Mouse (Mus musculus) limb, embryonic 11.5 days (tissue): ENCODE data around the gene Prkce. TPM values are rescaled to one million over a fixed set of nuclear protein-coding genes. Genes with fewer than 3 reads are reported as not detected.

Source experiments
- ATAC-seq: fragments of 200-750 bp; cut with Nextera tagmentation; 2 replicates; pipeline ENCODE4 v1.8.0; 2017; ENCODE audit warnings: low read depth; ENCODE audit not compliant: insufficient number of reproducible peaks, low FRiP score, low TSS enrichment
- DNase-seq: peaks from one replicate; pipeline ENCODE4 v3.0.0-alpha.2; 2015; ENCODE audit warnings: low spot score
- H3K27ac ChIP-seq: fragments of 300-500 bp; sonication (generic); replicated peaks from 2 replicates; pipeline ENCODE4 v1.5.1; 2014; ENCODE audit warnings: low read depth, mild to moderate bottlenecking, low read length
- H3K27me3 ChIP-seq: fragments of 300-500 bp; sonication (generic); 2 replicates; pipeline ENCODE4 v1.6.1; 2014; ENCODE audit warnings: mild to moderate bottlenecking, low read length, mixed read lengths; ENCODE audit not compliant: control insufficient read depth, insufficient read depth
- H3K36me3 ChIP-seq: fragments of 300-500 bp; sonication (generic); 2 replicates; pipeline ENCODE4 v1.6.1; 2014; ENCODE audit warnings: mild to moderate bottlenecking, low read length, moderate library complexity, mixed read lengths; ENCODE audit not compliant: control insufficient read depth, insufficient read depth
- H3K4me1 ChIP-seq: fragments of 300-500 bp; sonication (generic); 2 replicates; pipeline ENCODE4 v1.6.1; 2014; ENCODE audit warnings: low read length, mixed read lengths; ENCODE audit not compliant: control insufficient read depth, insufficient read depth
- H3K4me2 ChIP-seq: fragments of 300-500 bp; sonication (generic); 2 replicates; pipeline ENCODE4 v1.6.1; 2014; ENCODE audit warnings: low read depth, mild to moderate bottlenecking, moderate library complexity; ENCODE audit not compliant: severe bottlenecking
- H3K4me3 ChIP-seq: fragments of 300-500 bp; sonication (generic); 2 replicates; pipeline ENCODE4 v1.5.1; 2014; ENCODE audit warnings: low read depth, low read length
- H3K9ac ChIP-seq: fragments of 300-500 bp; sonication (generic); 2 replicates; pipeline ENCODE4 v1.6.1; 2014; ENCODE audit warnings: mild to moderate bottlenecking, low read length
- H3K9me3 ChIP-seq: fragments of 300-500 bp; sonication (generic); 2 replicates; pipeline ENCODE4 v1.6.1; 2016; ENCODE audit warnings: low read length; ENCODE audit not compliant: control insufficient read depth
- WGBS: fragments of 180-500 bp; shearing (Covaris S2); extraction: QIAGEN DNeasy Blood & Tissue Kit; methylation state at CpG from one replicate; pipeline ENCODE4 v1.1.7; 2014; 5-methylcytosine and 5-hydroxymethylcytosine counted together
- polyA plus RNA-seq: library from polyadenylated mRNA; unstranded; fragments of >200 nt; fragmentation: Nextera tagmentation; extraction: Ambion mirVana; gene quantifications from 2 replicates; pipeline ENCODE4 v1.2.1, GENCODE M21; 2014

Prkce gene
- polyA plus RNA-seq, 1 experiment from 2014 or later, result 5.1 TPM

DNA sequence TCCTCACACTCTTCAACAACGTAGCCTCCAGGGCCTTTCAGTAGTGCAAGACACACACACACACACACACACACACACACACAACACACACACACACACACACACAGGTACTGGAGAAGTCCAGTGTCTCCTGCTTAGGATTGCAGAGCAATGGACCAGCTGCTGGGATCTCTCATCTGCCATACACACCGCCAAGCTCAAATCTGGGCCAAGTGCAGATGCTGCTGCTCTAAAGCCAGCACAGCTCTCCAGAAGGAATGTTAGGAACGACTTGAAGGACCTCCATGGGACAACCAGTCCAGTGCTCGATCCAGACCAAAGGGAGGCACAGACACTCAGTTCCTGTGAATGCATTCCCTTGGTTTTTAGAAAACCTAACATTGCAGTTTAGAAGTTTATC is 414.8 kb downstream of the Prkce start:
- H3K27ac ChIP-seq, result no peak overlapping the region
- no peak for ATAC-seq
- no peak for DNase-seq
- WGBS, result 78% methylated on average over 4 of the region's 4 CpGs
- no peak overlapping the region for H3K4me2 ChIP-seq
- H3K36me3 ChIP-seq, result no peaks in the 10 kb centered on the region
- H3K9ac ChIP-seq, result no peak overlapping the region
- no peaks in the 10 kb centered on the region for H3K4me1 ChIP-seq
- no peak overlapping the region for H3K4me3 ChIP-seq
- no peaks in the 10 kb centered on the region for H3K27me3 ChIP-seq
- no peaks in the 10 kb centered on the region for H3K9me3 ChIP-seq

DNA sequence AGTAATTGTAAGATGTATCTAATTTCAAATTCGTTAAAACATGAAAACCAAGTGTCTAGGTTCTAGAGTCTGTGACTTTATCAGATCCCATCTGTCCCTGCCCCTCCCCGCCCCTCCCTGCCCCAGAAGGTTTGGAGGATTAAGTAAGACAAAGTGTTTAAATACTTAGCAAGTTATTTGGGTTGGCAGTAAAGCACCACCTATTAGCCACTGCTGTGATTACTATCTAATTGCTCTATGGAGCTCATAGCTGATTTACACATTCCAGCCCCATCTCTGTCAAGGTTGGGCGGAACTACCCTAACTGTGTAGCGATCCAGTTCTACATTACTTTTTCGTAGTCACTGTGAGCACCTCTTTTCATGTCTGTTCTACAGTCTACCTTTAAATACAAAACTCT is 418.9 kb downstream of the Prkce start:
- Histone ChIP-seq H3K9ac (no peak overlapping the region), H3K4me1 (no peaks in the 10 kb centered on the region), H3K36me3 (no peaks in the 10 kb centered on the region), H3K4me2 (no peak overlapping the region), H3K4me3 (no peak overlapping the region), H3K27me3 (no peaks in the 10 kb centered on the region), H3K9me3 (no peaks in the 10 kb centered on the region), H3K27ac (no peak overlapping the region)
- 74% methylated on average over 5 of the region's 5 CpGs for WGBS
- ATAC-seq (no peak), DNase-seq (no peak)

DNA sequence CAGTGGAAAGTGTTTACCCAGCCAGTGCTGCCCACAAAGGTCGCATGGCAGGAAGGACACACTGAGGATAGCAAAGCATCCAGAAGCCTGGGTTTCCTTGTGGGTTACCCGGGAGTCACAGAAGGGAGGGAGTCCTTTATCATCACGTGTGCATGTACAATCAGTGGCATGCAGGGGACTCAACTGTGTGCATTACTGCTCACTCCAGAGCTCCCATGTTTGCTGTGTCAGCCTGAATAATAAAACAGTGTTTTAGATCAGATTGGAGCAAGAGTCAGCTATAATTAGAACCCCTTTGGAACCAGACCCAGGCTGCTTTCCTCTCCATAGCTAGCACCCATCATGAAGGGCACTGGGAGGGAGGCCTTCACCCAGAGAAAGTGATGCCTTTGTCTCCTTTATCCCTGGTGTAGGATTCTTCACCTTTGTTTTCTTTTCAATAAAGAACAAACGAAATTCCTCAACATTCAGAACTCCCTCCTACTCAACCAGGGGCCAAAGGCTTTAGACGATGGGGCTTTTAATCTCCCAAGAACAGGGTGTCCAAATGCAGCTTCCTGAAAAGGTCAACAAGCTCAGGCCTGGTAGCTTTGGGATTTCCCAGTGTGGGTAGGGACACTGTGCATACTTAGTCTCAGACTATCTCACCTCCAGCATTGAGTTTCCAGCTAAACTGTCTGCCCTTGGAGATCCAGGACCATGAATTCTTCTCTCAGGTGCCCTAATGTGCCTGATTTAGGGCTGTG is 421.3 kb downstream of the Prkce start:
- H3K9me3 ChIP-seq, result no peaks in the 10 kb centered on the region
- ATAC-seq (no peak), DNase-seq (no peak)
- no peak overlapping the region for H3K27ac ChIP-seq
- no peaks in the 10 kb centered on the region for H3K4me1 ChIP-seq
- no peak overlapping the region for H3K9ac ChIP-seq
- H3K36me3 ChIP-seq, result no peaks in the 10 kb centered on the region
- WGBS, result 79% methylated on average over 5 of the region's 5 CpGs
- H3K4me2 ChIP-seq, result no peak overlapping the region
- no peaks in the 10 kb centered on the region for H3K27me3 ChIP-seq
- no peak overlapping the region for H3K4me3 ChIP-seq

DNA sequence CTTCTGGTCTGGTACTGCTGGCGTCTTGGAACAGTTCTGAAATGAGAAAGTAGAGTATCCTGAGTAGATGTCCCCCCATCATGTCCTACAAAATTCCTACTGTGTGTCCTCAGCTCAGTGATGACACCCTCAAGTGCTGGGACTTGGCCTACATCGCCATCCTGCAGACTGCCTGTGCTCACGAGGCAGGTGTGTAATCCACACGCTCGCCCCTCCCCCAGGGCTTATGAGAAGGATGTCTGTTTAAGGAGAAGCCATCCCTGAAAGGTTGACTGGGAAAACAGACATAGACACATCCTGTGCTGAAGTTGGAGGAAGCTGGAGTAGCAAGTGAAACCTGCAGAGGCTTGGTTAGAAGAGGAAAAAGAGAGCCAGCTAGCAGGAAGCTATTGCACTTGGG is 422.1 kb downstream of the Prkce start:
- Histone ChIP-seq H3K27ac (no peak overlapping the region), H3K9me3 (no peaks in the 10 kb centered on the region), H3K36me3 (no peaks in the 10 kb centered on the region), H3K4me3 (no peak overlapping the region), H3K27me3 (no peaks in the 10 kb centered on the region), H3K9ac (no peak overlapping the region), H3K4me1 (no peaks in the 10 kb centered on the region), H3K4me2 (no peak overlapping the region)
- no peak for ATAC-seq
- no peak for DNase-seq
- WGBS, result 90% methylated on average over 5 of the region's 5 CpGs

DNA sequence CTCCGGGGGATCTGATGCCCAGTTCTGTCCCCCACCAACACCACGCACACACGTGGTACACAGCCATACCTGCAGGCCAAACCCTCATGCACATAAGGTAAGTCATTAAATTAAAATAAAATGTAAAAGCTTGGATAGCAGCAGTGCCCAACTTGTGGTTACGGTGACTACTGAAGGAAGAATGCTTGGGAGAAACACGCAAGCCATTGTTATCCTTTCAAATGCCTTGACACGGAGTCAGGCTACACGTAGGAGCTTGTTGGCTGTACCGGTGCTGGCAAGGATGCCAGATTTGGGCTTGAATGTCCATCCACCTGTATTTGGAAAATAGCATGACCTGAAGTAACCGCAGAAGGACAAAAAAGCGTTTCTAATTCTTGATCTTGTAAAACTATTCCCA is 423.7 kb downstream of the Prkce start:
- Histone ChIP-seq H3K9ac (no peak overlapping the region), H3K27me3 (no peaks in the 10 kb centered on the region), H3K9me3 (no peaks in the 10 kb centered on the region), H3K27ac (no peak overlapping the region), H3K36me3 (no peaks in the 10 kb centered on the region), H3K4me1 (no peaks in the 10 kb centered on the region), H3K4me3 (no peak overlapping the region), H3K4me2 (no peak overlapping the region)
- 89% methylated on average over 10 of the region's 10 CpGs for WGBS
- ATAC-seq (no peak), DNase-seq (no peak)

DNA sequence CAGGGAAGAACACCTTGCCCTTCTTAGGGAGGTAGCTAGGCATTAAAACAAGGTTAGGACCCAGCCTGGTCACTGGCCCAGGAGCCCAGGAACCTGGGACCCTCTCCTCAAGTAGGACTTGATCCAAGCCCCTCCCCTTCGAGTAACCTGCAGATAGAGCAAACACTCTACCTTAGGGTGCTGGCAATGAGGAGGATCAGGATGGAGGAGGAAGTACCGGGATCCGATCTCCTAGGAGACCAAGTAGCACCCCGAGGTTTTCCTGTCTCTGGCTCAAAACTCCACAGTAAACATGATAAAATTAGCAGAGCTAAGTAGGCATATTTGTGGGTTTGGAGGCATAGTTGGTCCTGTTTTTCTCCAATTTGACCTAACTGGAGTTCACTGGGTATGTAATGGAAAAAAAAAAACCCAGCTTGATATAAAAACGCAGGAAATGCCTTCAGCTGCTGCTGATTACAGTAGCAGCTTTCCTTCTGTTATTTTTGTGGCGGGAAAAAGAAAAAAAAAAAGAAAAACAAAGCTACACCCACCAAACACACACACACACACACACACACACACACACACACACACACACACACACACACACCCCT is 425.5 kb downstream of the Prkce start:
- Histone ChIP-seq H3K36me3 (no peaks in the 10 kb centered on the region), H3K27ac (no peak overlapping the region), H3K27me3 (no peaks in the 10 kb centered on the region), H3K9me3 (no peaks in the 10 kb centered on the region), H3K9ac (no peak overlapping the region), H3K4me2 (no peak overlapping the region), H3K4me1 (no peaks in the 10 kb centered on the region), H3K4me3 (no peak overlapping the region)
- DNase-seq, result no peak
- 69% methylated on average over 6 of the region's 6 CpGs for WGBS
- no peak for ATAC-seq

DNA sequence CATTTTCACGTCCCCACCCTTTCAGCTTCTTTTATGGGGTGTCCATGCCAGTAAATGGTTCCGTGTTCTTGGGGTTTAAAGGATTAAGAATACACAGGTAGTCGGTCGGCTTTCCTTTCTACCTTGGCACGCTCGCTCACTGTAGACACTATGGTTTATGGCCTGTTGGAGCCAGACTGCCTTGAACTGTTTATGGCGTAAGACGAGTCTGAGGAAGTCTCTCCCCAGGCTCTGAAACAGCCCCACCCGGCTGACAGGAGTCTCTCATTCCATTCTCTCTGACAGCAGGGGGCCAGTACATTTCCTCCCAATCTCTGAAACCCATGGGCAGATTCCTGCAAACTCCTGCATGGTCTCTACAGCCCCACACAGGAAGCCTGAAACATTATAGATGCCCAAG is 427.9 kb downstream of the Prkce start:
- Histone ChIP-seq H3K4me2 (no peak overlapping the region), H3K9ac (no peak overlapping the region), H3K4me1 (no peaks in the 10 kb centered on the region), H3K4me3 (no peak overlapping the region), H3K27me3 (no peaks in the 10 kb centered on the region), H3K27ac (no peak overlapping the region), H3K9me3 (no peaks in the 10 kb centered on the region), H3K36me3 (no peaks in the 10 kb centered on the region)
- DNase-seq (no peak), ATAC-seq (no peak)
- WGBS, result 42% methylated on average over 9 of the region's 9 CpGs

DNA sequence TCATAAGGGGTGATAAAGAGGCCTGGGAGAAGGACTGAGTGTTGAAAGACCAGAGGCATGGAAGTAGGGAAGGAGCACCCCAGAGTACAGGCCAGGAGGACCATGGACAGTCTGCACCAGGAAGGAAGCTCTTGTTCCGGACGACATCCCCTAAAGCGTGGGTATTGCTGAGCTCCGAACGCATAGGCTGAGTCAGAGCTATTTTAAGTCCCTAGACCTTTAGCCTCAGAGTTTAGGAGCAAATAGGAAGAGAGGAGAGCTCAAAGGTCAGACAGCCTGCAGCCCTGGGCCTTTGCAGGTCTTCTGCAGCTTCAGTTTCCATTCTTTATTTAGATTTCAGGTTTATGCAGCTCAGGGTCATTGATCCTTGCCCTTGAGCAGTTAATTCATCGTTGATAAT is 433.5 kb downstream of the Prkce start:
- Histone ChIP-seq H3K9me3 (no peaks in the 10 kb centered on the region), H3K4me2 (no peak overlapping the region), H3K9ac (no peak overlapping the region), H3K4me3 (no peak overlapping the region), H3K27me3 (no peaks in the 10 kb centered on the region), H3K27ac (no peak overlapping the region), H3K4me1 (no peaks in the 10 kb centered on the region), H3K36me3 (no peaks in the 10 kb centered on the region)
- DNase-seq, result no peak
- no peak for ATAC-seq
- WGBS, result 85% methylated on average over 6 of the region's 6 CpGs

DNA sequence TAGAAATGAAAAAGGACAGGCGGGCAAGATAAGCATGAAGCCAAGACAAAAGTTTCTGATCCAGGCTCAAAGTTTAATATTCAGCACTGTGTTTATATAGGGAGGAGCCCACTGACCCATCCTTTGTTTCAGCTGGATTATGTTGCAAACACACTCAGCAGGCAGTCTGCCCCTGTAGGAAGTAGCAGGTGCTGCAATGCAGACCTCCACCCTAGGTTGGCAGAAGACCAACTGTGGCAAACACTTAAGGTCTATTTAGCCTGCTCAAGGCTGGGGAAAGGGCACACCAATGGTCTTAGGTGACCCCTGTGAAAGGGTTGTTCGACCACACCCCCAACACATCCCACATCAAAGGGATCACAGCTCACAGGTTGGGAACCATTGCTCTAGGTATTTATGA is 434.3 kb downstream of the Prkce start:
- ATAC-seq (no peak), DNase-seq (no peak)
- no peak overlapping the region for H3K4me3 ChIP-seq
- no peaks in the 10 kb centered on the region for H3K36me3 ChIP-seq
- H3K27ac ChIP-seq, result no peak overlapping the region
- H3K4me2 ChIP-seq, result no peak overlapping the region
- H3K9ac ChIP-seq, result no peak overlapping the region
- WGBS, result 87% methylated on average over 2 of the region's 2 CpGs
- H3K4me1 ChIP-seq, result no peaks in the 10 kb centered on the region
- H3K9me3 ChIP-seq, result no peaks in the 10 kb centered on the region
- H3K27me3 ChIP-seq, result no peaks in the 10 kb centered on the region
